Mouse (Mus musculus) embryonic facial prominence, embryonic 12.5 days (tissue): ENCODE measurements at regions not wholly inside any gene's neighbourhood (a gene's known extent, or its start where the extent isn't known, plus 50 kb on each side); places are given as distances from the start of the nearest gene placed in this dataset.

Experiments used
- ATAC-seq: fragments of 200-750 bp; cut with Nextera tagmentation; 2 replicates; pipeline ENCODE4 v1.8.0; 2017; ENCODE audit not compliant: insufficient number of reproducible peaks, insufficient read depth, low FRiP score, low TSS enrichment
- H3K27ac ChIP-seq: fragments of 300-500 bp; sonication (generic); 2 replicates; pipeline ENCODE4 v1.5.1; 2016; ENCODE audit warnings: mild to moderate bottlenecking
- H3K27me3 ChIP-seq: fragments of 300-500 bp; sonication (generic); 2 replicates; pipeline ENCODE4 v1.6.1; 2016; ENCODE audit warnings: mild to moderate bottlenecking, moderate library complexity
- H3K36me3 ChIP-seq: fragments of 300-500 bp; sonication (generic); 2 replicates; pipeline ENCODE4 v1.6.1; 2016; ENCODE audit warnings: mild to moderate bottlenecking
- H3K4me1 ChIP-seq: fragments of 300-500 bp; sonication (generic); 2 replicates; pipeline ENCODE4 v1.6.1; 2016
- H3K4me2 ChIP-seq: fragments of 300-500 bp; sonication (generic); replicated peaks from 2 replicates; pipeline ENCODE4 v1.6.1; 2016; ENCODE audit warnings: mild to moderate bottlenecking, moderate library complexity
- H3K4me3 ChIP-seq: fragments of 300-500 bp; sonication (generic); 2 replicates; pipeline ENCODE4 v1.5.1; 2016; ENCODE audit warnings: mild to moderate bottlenecking
- H3K9ac ChIP-seq: fragments of 300-500 bp; sonication (generic); 2 replicates; pipeline ENCODE4 v1.6.1; 2016; ENCODE audit warnings: mild to moderate bottlenecking, moderate library complexity
- H3K9me3 ChIP-seq: fragments of 300-500 bp; sonication (generic); 2 replicates; pipeline ENCODE4 v1.6.1; 2016; ENCODE audit warnings: mild to moderate bottlenecking, moderate library complexity
- WGBS: fragments of 180-500 bp; shearing (Covaris S2); methylation state at CpG from one replicate; pipeline ENCODE4 v1.1.7; 2016; 5-methylcytosine and 5-hydroxymethylcytosine counted together

GRCm38 (mm10) chr3:52775875-52776274, 241.2 kb downstream of the Cog6 start:
- H3K27ac ChIP-seq, result no peak overlapping the region
- no peaks in the 10 kb centered on the region for H3K9me3 ChIP-seq
- no peak for ATAC-seq
- no peaks in the 10 kb centered on the region for H3K36me3 ChIP-seq
- WGBS, result 80% methylated on average over 4 of the region's 4 CpGs
- no peaks in the 10 kb centered on the region for H3K27me3 ChIP-seq
- no peak overlapping the region for H3K9ac ChIP-seq
- no peaks in the 10 kb centered on the region for H3K4me1 ChIP-seq
- no peak overlapping the region for H3K4me2 ChIP-seq
- H3K4me3 ChIP-seq, result no peak overlapping the region

GRCm38 (mm10) chr3:52775156-52775555, 241.9 kb downstream of the Cog6 start:
- Histone ChIP-seq H3K36me3 (no peaks in the 10 kb centered on the region), H3K27me3 (no peaks in the 10 kb centered on the region), H3K9ac (no peak overlapping the region), H3K4me2 (no peak overlapping the region), H3K4me1 (no peaks in the 10 kb centered on the region), H3K4me3 (no peak overlapping the region), H3K27ac (no peak overlapping the region), H3K9me3 (no peaks in the 10 kb centered on the region)
- 70% methylated on average over 7 of the region's 7 CpGs for WGBS
- no peak for ATAC-seq

DNA sequence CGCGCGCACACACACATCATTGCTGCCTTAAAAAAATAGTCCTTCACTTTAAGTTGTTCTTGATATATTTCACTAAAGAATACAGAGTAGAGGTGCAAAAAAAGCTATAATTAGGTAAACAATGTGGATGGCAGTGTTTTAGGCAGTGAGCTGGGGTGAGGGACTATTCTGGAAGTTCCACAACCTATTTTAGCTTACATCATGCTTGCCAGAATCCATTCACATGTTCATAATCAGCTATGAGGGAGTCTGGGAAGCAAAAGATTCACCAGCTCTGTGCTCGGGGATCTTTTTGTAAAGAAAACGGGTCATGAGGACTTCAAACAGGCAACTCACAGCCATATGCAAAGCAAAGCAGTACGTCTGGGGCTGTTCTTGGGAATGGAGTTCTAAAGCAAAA, 242.3 kb downstream of the Cog6 start:
- Histone ChIP-seq H3K9ac (no peak overlapping the region), H3K4me1 (no peaks in the 10 kb centered on the region), H3K36me3 (no peaks in the 10 kb centered on the region), H3K27ac (no peak overlapping the region), H3K4me2 (no peak overlapping the region), H3K27me3 (no peaks in the 10 kb centered on the region), H3K9me3 (no peaks in the 10 kb centered on the region), H3K4me3 (no peak overlapping the region)
- 86% methylated on average over 6 of the region's 6 CpGs for WGBS
- ATAC-seq, result no peak

DNA sequence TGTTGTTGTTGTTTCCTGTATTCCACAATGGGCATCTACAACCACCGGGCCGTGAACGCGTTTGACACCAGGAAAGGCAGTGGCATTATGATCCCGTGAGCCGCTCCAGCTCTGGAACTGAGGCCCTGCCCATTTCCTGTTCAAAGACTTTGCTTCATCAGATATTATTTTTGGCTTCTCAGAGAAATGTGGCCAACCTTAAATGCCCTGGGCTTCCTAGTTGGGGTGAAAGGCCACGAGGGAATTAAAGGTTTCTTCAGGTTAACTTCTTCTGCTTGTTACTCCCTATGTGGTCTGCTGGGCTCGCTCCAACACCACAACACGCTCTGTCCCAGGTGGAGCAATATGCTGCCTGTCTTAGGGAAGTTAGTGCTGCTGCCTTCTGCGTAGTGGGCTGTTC, 249.8 kb downstream of the Cog6 start:
- no peak for ATAC-seq
- WGBS, result 55% methylated on average over 10 of the region's 10 CpGs
- Histone ChIP-seq H3K9me3 (no peaks in the 10 kb centered on the region), H3K4me2 (no peak overlapping the region), H3K27ac (no peak overlapping the region), H3K4me3 (no peak overlapping the region), H3K9ac (no peak overlapping the region), H3K27me3 (no peaks in the 10 kb centered on the region), H3K36me3 (no peaks in the 10 kb centered on the region), H3K4me1 (peaks cover 13% of the 10 kb centered on the region; the same call in 1 of the 2 replicates)

- Histone ChIP-seq H3K4me3 (no peak overlapping the region), H3K27me3 (no peaks in the 10 kb centered on the region), H3K27ac (no peak overlapping the region), H3K9ac (no peak overlapping the region), H3K9me3 (no peaks in the 10 kb centered on the region), H3K4me2 (no peak overlapping the region), H3K4me1 (peaks cover 13% of the 10 kb centered on the region; the same call in 1 of the 2 replicates), H3K36me3 (no peaks in the 10 kb centered on the region)
- WGBS, result 55% methylated on average over 5 of the region's 5 CpGs
- no peak for ATAC-seq
Measured at GRCm38 (mm10) chr3:52766841-52767240, 250.2 kb downstream of the Cog6 start.

DNA sequence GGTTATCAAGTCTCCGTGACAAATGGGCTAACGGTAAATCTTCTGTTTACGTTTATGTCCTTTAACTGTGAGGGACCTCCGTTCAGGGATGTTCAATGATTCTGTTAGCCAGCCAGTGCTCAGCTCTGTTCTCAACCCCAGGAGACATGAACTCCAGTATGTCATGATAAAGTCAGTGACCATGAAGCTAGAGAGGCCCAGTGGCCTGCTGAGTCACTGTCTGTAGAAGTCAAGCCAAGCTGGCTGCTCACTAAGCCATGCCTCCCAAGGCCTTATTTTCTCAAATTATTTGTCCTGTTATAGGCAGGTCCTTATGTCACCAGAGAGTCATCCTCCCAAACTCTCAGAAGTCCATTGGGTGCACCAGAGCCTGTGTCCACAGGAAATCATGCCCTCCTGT, 252.9 kb downstream of the Cog6 start:
- no peak for ATAC-seq
- no peak overlapping the region for H3K9ac ChIP-seq
- no peak overlapping the region for H3K4me2 ChIP-seq
- no peaks in the 10 kb centered on the region for H3K9me3 ChIP-seq
- no peaks in the 10 kb centered on the region for H3K36me3 ChIP-seq
- H3K4me3 ChIP-seq, result no peak overlapping the region
- peaks cover 13% of the 10 kb centered on the region; the same call in 1 of the 2 replicates for H3K4me1 ChIP-seq
- WGBS, result 78% methylated on average over 4 of the region's 4 CpGs
- H3K27me3 ChIP-seq, result no peaks in the 10 kb centered on the region
- no peak overlapping the region for H3K27ac ChIP-seq

GRCm38 (mm10) chr3:52763660-52764059, 253.4 kb downstream of the Cog6 start:
- no peak overlapping the region for H3K4me2 ChIP-seq
- H3K4me3 ChIP-seq, result no peak overlapping the region
- peaks cover 13% of the 10 kb centered on the region; the same call in 1 of the 2 replicates for H3K4me1 ChIP-seq
- WGBS, result 75% methylated on average over 5 of the region's 5 CpGs
- no peaks in the 10 kb centered on the region for H3K36me3 ChIP-seq
- no peak for ATAC-seq
- H3K27ac ChIP-seq, result no peak overlapping the region
- H3K9ac ChIP-seq, result no peak overlapping the region
- no peaks in the 10 kb centered on the region for H3K9me3 ChIP-seq
- no peaks in the 10 kb centered on the region for H3K27me3 ChIP-seq

DNA sequence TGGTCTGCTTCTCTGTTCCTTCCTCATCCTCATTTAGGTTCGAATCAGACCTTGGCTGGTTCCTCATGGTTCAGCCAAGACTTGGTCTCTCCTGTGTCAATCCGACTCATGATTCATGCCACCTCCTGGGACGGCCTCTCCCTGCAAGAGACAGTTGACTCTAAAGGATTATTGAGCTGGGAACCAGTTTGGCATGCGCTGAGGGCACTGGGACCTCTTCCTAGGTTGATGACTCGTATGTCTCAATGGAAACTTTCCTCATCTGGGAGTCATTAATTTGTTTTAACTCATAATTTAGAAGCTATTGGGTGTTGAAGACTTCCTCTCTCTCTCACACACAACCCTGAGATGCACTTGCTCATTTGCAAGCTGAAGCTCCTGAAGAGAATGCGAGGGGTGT, 254.5 kb downstream of the Cog6 start:
- no peak overlapping the region for H3K27ac ChIP-seq
- no peaks in the 10 kb centered on the region for H3K36me3 ChIP-seq
- H3K27me3 ChIP-seq, result no peaks in the 10 kb centered on the region
- peaks cover 13% of the 10 kb centered on the region; the same call in 1 of the 2 replicates for H3K4me1 ChIP-seq
- no peak overlapping the region for H3K9ac ChIP-seq
- ATAC-seq, result no peak
- H3K4me3 ChIP-seq, result no peak overlapping the region
- no peaks in the 10 kb centered on the region for H3K9me3 ChIP-seq
- WGBS, result 86% methylated on average over 6 of the region's 6 CpGs
- no peak overlapping the region for H3K4me2 ChIP-seq

DNA sequence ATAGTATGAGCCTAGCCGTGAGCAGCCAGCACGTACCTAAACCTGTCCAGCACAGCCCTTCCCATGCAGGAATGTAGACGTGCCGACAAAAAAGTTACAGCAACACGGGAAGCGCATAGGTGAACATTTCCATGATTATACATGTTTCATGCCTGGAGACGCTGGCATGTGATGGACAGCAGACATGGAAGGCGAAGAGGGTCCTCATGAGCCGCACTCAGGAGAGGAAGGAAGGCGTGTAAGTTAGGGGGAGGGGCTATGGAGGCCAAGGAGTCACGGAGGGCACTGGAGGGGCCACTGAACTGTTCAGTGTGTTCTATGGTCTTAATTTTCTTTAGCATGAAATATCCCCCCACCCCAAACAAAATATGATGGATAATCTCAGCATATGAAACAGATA, 257.2 kb downstream of the Cog6 start:
- no peak for ATAC-seq
- H3K4me3 ChIP-seq, result no peak overlapping the region
- H3K9me3 ChIP-seq, result no peaks in the 10 kb centered on the region
- H3K9ac ChIP-seq, result no peak overlapping the region
- H3K27ac ChIP-seq, result no peak overlapping the region
- 85% methylated on average over 11 of the region's 11 CpGs for WGBS
- H3K36me3 ChIP-seq, result no peaks in the 10 kb centered on the region
- peaks cover 4% of the 10 kb centered on the region; the same call in 1 of the 2 replicates for H3K4me1 ChIP-seq
- H3K4me2 ChIP-seq, result no peak overlapping the region
- no peaks in the 10 kb centered on the region for H3K27me3 ChIP-seq

DNA sequence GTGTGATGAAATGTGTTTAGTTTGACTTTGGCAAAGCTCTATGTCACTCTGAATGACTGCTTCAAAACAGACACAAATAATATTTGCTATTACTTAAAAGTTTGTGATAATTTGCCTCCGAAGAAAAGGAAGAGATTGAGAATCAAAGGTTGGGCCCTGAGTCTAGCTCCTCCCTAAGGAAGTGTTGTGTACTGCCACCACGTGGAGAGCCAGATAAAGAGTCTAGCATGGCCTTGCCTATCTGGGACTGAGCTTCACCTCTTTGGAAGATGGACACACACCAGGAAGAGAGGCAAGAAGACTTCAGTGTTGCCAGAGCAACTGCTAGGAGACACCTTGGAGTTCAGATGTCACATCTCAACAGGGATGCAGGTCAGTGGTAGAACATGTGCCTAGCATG, 258.5 kb downstream of the Cog6 start:
- 30% methylated on average over 2 of the region's 2 CpGs for WGBS
- ATAC-seq, result no peak
- H3K4me2 ChIP-seq, result no peak overlapping the region
- no peak overlapping the region for H3K27ac ChIP-seq
- H3K9me3 ChIP-seq, result no peaks in the 10 kb centered on the region
- H3K4me1 ChIP-seq, result peaks cover 2% of the 10 kb centered on the region; the same call in 1 of the 2 replicates
- H3K27me3 ChIP-seq, result no peaks in the 10 kb centered on the region
- no peak overlapping the region for H3K4me3 ChIP-seq
- H3K36me3 ChIP-seq, result no peaks in the 10 kb centered on the region
- H3K9ac ChIP-seq, result no peak overlapping the region

- H3K27ac ChIP-seq, result no peak overlapping the region
- no peaks in the 10 kb centered on the region for H3K36me3 ChIP-seq
- no peaks in the 10 kb centered on the region for H3K4me1 ChIP-seq
- no peak overlapping the region for H3K9ac ChIP-seq
- H3K4me3 ChIP-seq, result no peak overlapping the region
- H3K9me3 ChIP-seq, result no peaks in the 10 kb centered on the region
- no peak for ATAC-seq
- WGBS, result 95% methylated on average over 5 of the region's 5 CpGs
- no peaks in the 10 kb centered on the region for H3K27me3 ChIP-seq
- no peak overlapping the region for H3K4me2 ChIP-seq
Measured at GRCm38 (mm10) chr3:52756816-52757215, 260.2 kb downstream of the Cog6 start.

DNA sequence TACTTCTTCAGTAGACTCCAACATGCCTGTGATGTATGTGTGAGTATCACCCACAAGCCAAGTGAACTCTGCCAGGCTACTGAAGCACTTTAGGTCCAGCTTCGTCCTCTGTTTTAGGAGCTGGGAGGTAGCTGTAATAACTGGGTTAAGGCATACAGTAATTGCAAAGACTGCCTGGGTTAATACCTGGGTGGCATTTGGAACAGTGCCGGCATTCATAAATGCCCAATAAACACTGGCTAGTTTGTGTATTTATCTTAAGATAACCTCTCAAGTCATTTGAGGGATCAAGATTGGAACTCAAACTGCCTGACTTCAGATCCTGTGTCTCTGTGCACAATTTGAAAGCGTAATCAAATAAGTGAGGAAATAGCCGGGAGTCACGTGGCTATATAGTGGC, 261.0 kb downstream of the Cog6 start:
- Histone ChIP-seq H3K9ac (no peak overlapping the region), H3K36me3 (no peaks in the 10 kb centered on the region), H3K4me1 (no peaks in the 10 kb centered on the region), H3K4me2 (no peak overlapping the region), H3K4me3 (no peak overlapping the region), H3K27ac (no peak overlapping the region), H3K27me3 (no peaks in the 10 kb centered on the region), H3K9me3 (no peaks in the 10 kb centered on the region)
- no peak for ATAC-seq
- WGBS, result 60% methylated on average over 5 of the region's 5 CpGs

GRCm38 (mm10) chr3:52754978-52755377, 262.1 kb downstream of the Cog6 start:
- WGBS, result 60% methylated on average over 6 of the region's 6 CpGs
- no peak overlapping the region for H3K4me2 ChIP-seq
- ATAC-seq, result no peak
- H3K9ac ChIP-seq, result no peak overlapping the region
- no peaks in the 10 kb centered on the region for H3K36me3 ChIP-seq
- H3K9me3 ChIP-seq, result no peaks in the 10 kb centered on the region
- H3K27ac ChIP-seq, result no peak overlapping the region
- H3K4me1 ChIP-seq, result no peaks in the 10 kb centered on the region
- no peaks in the 10 kb centered on the region for H3K27me3 ChIP-seq
- H3K4me3 ChIP-seq, result no peak overlapping the region
